Mouse (Mus musculus): ENCODE data around the gene Sfta2. TPM values are rescaled to one million over a fixed set of nuclear protein-coding genes. Genes with fewer than 3 reads are reported as not detected.

Gene Sfta2
- polyA plus RNA-seq, 1 experiment from 2014 or later, result 0.51 TPM

- no peaks in the 10 kb centered on the region for H3K27me3 ChIP-seq (replicated peaks; ENCODE audit: control insufficient read depth, insufficient read depth, low read length)
- no peaks in the 10 kb centered on the region for H3K36me3 ChIP-seq (ENCODE audit: control insufficient read depth, insufficient read depth, low read length)
- no peak overlapping the region for H3K4me3 ChIP-seq (ENCODE audit: low read depth, low read length)
- H3K9me3 ChIP-seq (replicated peaks; ENCODE audit: control insufficient read depth, low read length), result no peaks in the 10 kb centered on the region
- no peaks in the 10 kb centered on the region for H3K4me1 ChIP-seq (ENCODE audit: control insufficient read depth, insufficient read depth, low read length)
- DNase-seq (ENCODE audit: low spot score) (no peak), ATAC-seq (no peak)
- H3K9ac ChIP-seq (ENCODE audit: low read length), result no peak overlapping the region
- H3K27ac ChIP-seq (ENCODE audit: low read depth, low read length), result no peak overlapping the region
- H3K4me2 ChIP-seq (ENCODE audit: low read length), result no peak overlapping the region
- 69% methylated on average over 2 of the region's 2 CpGs for WGBS
Observed at GRCm38 (mm10) chr17:35649429-35649828, 48.1 kb downstream of the Sfta2 start.

- Histone ChIP-seq H3K9me3 (replicated peaks; ENCODE audit: control insufficient read depth, low read length) (no peaks in the 10 kb centered on the region), H3K36me3 (ENCODE audit: control insufficient read depth, insufficient read depth, low read length) (peaks cover 33% of the 10 kb centered on the region), H3K4me2 (ENCODE audit: low read length) (no peak overlapping the region), H3K4me1 (ENCODE audit: control insufficient read depth, insufficient read depth, low read length) (no peaks in the 10 kb centered on the region), H3K9ac (ENCODE audit: low read length) (no peak overlapping the region), H3K27ac (ENCODE audit: low read depth, low read length) (no peak overlapping the region), H3K4me3 (ENCODE audit: low read depth, low read length) (no peak overlapping the region), H3K27me3 (replicated peaks; ENCODE audit: control insufficient read depth, insufficient read depth, low read length) (no peaks in the 10 kb centered on the region)
- no peak for ATAC-seq
- no peak for DNase-seq (ENCODE audit: low spot score)
- WGBS, result 82% methylated on average over 2 of the region's 2 CpGs
Observed at GRCm38 (mm10) chr17:35653086-35653485, 51.7 kb downstream of the Sfta2 start.

DNA sequence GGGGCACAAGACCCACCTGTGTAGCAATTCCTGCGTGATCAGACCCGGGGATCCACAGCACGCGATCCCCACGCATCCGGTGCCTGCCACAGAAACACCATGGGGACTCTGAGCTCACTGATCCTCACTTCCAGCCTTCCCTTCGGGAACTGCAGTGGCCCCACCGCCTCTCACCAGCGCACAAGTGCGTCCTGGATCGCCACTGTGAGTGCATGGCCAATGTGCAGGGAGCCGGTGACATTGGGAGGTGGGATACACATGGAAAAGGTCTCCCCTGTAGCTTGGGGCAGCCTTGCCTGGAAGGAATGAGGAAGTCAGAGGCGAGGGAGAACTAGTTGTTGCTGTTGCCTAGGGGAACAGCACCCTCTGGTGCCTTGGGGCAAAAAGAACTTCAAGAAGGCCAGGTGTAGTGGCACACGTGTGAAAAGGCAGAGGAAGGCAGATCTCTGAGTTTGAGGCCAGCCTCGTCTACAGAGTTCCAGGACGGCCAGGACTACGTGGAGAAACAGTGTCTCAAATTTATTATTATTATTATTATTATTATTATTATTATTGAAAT lies 64.7 kb downstream of the Sfta2 start:
- Histone ChIP-seq H3K4me2 (ENCODE audit: low read length) (0 out of 2 replicates have a peak overlapping the region, but pooled peaks have one; percentile 90), H3K27me3 (replicated peaks; ENCODE audit: control insufficient read depth, insufficient read depth, low read length) (no peaks in the 10 kb centered on the region), H3K9ac (ENCODE audit: low read length) (no peak overlapping the region), H3K27ac (ENCODE audit: low read depth, low read length) (no peak overlapping the region), H3K9me3 (replicated peaks; ENCODE audit: control insufficient read depth, low read length) (no peaks in the 10 kb centered on the region), H3K4me3 (ENCODE audit: low read depth, low read length) (no peak overlapping the region), H3K36me3 (ENCODE audit: control insufficient read depth, insufficient read depth, low read length) (peaks cover 27% of the 10 kb centered on the region), H3K4me1 (ENCODE audit: control insufficient read depth, insufficient read depth, low read length) (peaks cover 8% of the 10 kb centered on the region)
- DNase-seq (ENCODE audit: low spot score) (no peak), ATAC-seq (no peak)
- WGBS, result 80% methylated on average over 17 of the region's 17 CpGs

DNA sequence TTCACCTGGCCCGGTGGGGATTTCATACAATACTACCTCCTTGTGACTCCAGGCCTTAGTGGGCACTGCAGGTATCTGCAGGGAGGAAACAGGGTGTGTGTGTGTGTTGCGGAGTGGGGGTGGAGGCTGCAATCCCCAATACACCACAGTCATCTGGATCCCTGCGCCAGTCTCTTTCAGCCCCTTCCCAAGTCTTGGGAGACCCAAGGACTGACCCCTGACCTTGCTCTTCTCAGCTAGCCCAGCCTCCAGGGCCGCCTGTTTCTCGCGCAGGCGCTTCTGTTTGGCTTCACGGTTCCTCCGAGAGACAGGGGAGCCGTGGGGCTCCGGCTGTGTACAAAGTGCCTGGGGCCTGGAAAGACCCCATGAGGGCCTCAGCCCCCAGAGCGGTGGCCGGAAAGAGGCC lies 65.5 kb downstream of the Sfta2 start:
- WGBS, result 4% methylated on average over 13 of the region's 13 CpGs
- H3K9me3 ChIP-seq (replicated peaks; ENCODE audit: control insufficient read depth, low read length), result no peaks in the 10 kb centered on the region
- DNase-seq (ENCODE audit: low spot score) (peak; percentile 41), ATAC-seq (peak; percentile 63)
- no peaks in the 10 kb centered on the region for H3K27me3 ChIP-seq (replicated peaks; ENCODE audit: control insufficient read depth, insufficient read depth, low read length)
- peak overlapping the region; percentile 69 for H3K4me3 ChIP-seq (ENCODE audit: low read depth, low read length)
- H3K36me3 ChIP-seq (ENCODE audit: control insufficient read depth, insufficient read depth, low read length), result peaks cover 19% of the 10 kb centered on the region
- peak overlapping the region; percentile 85 for H3K9ac ChIP-seq (ENCODE audit: low read length)
- peaks cover 8% of the 10 kb centered on the region for H3K4me1 ChIP-seq (ENCODE audit: control insufficient read depth, insufficient read depth, low read length)
- peak overlapping the region; percentile 71 for H3K27ac ChIP-seq (ENCODE audit: low read depth, low read length)
- H3K4me2 ChIP-seq (ENCODE audit: low read length), result peak overlapping the region; percentile 90

DNA sequence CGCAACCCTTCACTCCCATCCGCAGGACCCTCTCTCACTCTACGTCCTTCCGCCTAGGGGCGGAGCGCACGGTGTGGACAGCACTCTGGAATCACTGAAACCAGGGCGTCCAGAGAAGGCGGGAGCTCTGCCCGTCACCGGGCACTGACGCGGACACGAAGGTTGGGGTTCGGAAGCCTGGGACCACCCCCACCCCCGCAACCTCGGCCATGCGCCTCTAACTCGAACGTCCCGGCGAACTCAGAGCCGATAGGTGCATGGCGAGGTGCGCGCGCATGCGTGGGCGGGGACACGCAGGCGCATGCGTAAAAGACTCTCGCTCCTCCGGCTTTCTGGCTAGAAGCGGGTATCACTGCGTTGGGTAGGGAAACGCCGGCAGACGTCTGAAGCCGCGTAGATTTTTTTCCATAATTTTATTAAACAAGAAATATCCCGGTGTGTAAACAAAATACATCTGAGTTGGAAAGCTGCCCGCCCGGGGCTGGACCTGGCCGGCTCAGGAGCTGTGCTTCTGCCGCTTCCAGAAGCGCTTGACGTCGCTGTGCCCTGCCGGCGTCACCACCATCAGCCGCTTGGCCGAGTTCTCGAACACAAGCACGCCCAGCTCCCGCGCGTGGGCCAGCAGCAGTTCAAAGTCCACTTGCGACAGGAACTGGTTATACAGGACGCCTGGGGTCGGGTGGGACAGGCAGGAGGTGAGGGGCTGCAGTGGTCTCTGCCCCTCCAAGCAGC lies 66.2 kb downstream of the Sfta2 start, which contains the start of gene Vars2:
Gene Vars2 (minus strand): TSS at position 259 of the 732 bp plus-strand sequence.
- Histone ChIP-seq H3K4me1 (ENCODE audit: control insufficient read depth, insufficient read depth, low read length) (peaks cover 8% of the 10 kb centered on the region), H3K9ac (ENCODE audit: low read length) (peak within 1 kb of the TSS; percentile 85), H3K36me3 (ENCODE audit: control insufficient read depth, insufficient read depth, low read length) (peaks cover 19% of the 10 kb centered on the region), H3K27ac (ENCODE audit: low read depth, low read length) (peak within 1 kb of the TSS; percentile 71), H3K9me3 (replicated peaks; ENCODE audit: control insufficient read depth, low read length) (no peaks in the 10 kb centered on the region), H3K4me2 (ENCODE audit: low read length) (peak within 1 kb of the TSS; percentile 90), H3K4me3 (ENCODE audit: low read depth, low read length) (peak within 1 kb of the TSS; percentile 69), H3K27me3 (replicated peaks; ENCODE audit: control insufficient read depth, insufficient read depth, low read length) (no peaks in the 10 kb centered on the region)
- ATAC-seq, result peak; percentile 92
- peak; percentile 97 for DNase-seq (ENCODE audit: low spot score)
- under 1% methylated on average over 61 of the region's 61 CpGs for WGBS

DNA sequence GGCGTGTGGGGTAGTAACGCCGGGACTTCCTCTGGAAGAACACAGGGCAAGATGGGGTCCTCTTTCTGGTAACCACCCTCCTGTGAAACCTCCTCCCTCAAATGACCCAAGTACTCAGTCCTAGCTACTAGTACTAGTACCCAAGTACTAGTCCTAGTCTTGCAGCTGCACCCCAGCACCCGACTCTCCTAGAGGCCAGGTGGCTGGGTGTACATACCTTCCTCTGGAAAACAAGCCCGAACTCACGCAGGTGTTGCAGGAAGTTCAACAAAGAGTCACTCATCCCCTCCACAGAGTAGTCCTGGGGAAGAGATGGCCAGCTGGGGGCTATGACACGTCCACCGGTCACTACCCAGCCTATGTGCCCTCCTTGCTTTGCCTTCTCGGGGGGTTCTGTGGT lies 68.4 kb downstream of the Sfta2 start:
- WGBS, result 93% methylated on average over 9 of the region's 9 CpGs
- no peak overlapping the region for H3K4me3 ChIP-seq (ENCODE audit: low read depth, low read length)
- H3K27ac ChIP-seq (ENCODE audit: low read depth, low read length), result no peak overlapping the region
- H3K4me2 ChIP-seq (ENCODE audit: low read length), result no peak overlapping the region
- no peak for DNase-seq (ENCODE audit: low spot score)
- no peak overlapping the region for H3K9ac ChIP-seq (ENCODE audit: low read length)
- H3K36me3 ChIP-seq (ENCODE audit: control insufficient read depth, insufficient read depth, low read length), result 0 out of 2 replicates have a peak, but pooled peaks cover 4% of the 10 kb centered on the region
- H3K4me1 ChIP-seq (ENCODE audit: control insufficient read depth, insufficient read depth, low read length), result peaks cover 8% of the 10 kb centered on the region
- no peaks in the 10 kb centered on the region for H3K27me3 ChIP-seq (replicated peaks; ENCODE audit: control insufficient read depth, insufficient read depth, low read length)
- H3K9me3 ChIP-seq (replicated peaks; ENCODE audit: control insufficient read depth, low read length), result no peaks in the 10 kb centered on the region
- ATAC-seq, result no peak

GRCm38 (mm10) chr17:35671846-35672245 lies 70.5 kb downstream of the Sfta2 start:
- Histone ChIP-seq H3K27me3 (replicated peaks; ENCODE audit: control insufficient read depth, insufficient read depth, low read length) (no peaks in the 10 kb centered on the region), H3K9me3 (replicated peaks; ENCODE audit: control insufficient read depth, low read length) (no peaks in the 10 kb centered on the region), H3K9ac (ENCODE audit: low read length) (no peak overlapping the region), H3K4me2 (ENCODE audit: low read length) (no peak overlapping the region), H3K36me3 (ENCODE audit: control insufficient read depth, insufficient read depth, low read length) (no peaks in the 10 kb centered on the region), H3K4me3 (ENCODE audit: low read depth, low read length) (no peak overlapping the region), H3K27ac (ENCODE audit: low read depth, low read length) (no peak overlapping the region), H3K4me1 (ENCODE audit: control insufficient read depth, insufficient read depth, low read length) (peaks cover 4% of the 10 kb centered on the region)
- DNase-seq (ENCODE audit: low spot score) (no peak), ATAC-seq (no peak)
- 90% methylated on average over 6 of the region's 6 CpGs for WGBS

DNA sequence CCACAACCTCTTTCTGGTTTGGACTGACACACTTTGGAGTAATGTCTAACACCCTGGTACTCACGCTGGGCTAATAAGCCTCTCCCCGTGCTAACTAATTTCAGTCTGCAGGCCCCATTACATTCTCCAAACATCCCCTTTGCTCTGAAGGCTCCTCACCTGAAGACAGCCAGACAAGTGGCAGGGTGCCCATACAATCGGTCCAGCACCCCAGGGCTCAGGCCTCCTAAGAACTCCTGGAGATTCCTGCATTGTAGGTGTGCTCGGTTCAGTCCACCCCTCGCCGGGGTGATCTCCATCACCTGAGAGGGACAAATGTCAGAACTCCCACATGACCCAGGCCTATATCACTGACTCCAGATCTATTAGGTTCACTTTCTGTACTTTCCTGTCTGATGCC lies 71.2 kb downstream of the Sfta2 start:
- peak overlapping the region; percentile 55; the same call in 1 of the 2 replicates for H3K4me2 ChIP-seq (ENCODE audit: low read length)
- H3K4me1 ChIP-seq (ENCODE audit: control insufficient read depth, insufficient read depth, low read length), result 0 out of 2 replicates have a peak, but pooled peaks cover 2% of the 10 kb centered on the region
- H3K9me3 ChIP-seq (replicated peaks; ENCODE audit: control insufficient read depth, low read length), result no peaks in the 10 kb centered on the region
- H3K9ac ChIP-seq (ENCODE audit: low read length), result no peak overlapping the region
- no peak overlapping the region for H3K27ac ChIP-seq (ENCODE audit: low read depth, low read length)
- H3K4me3 ChIP-seq (ENCODE audit: low read depth, low read length), result no peak overlapping the region
- no peaks in the 10 kb centered on the region for H3K27me3 ChIP-seq (replicated peaks; ENCODE audit: control insufficient read depth, insufficient read depth, low read length)
- no peak for ATAC-seq
- no peak for DNase-seq (ENCODE audit: low spot score)
- WGBS, result 87% methylated on average over 6 of the region's 6 CpGs
- no peaks in the 10 kb centered on the region for H3K36me3 ChIP-seq (ENCODE audit: control insufficient read depth, insufficient read depth, low read length)

GRCm38 (mm10) chr17:35673416-35674035 lies 72.2 kb downstream of the Sfta2 start, which contains the start of gene Gtf2h4:
TSS of gene Gtf2h4 (minus strand) at chr17:35673739.
- Histone ChIP-seq H3K4me2 (ENCODE audit: low read length) (peak within 1 kb of the TSS; percentile 55), H3K9ac (ENCODE audit: low read length) (peak within 1 kb of the TSS; percentile 74), H3K27ac (ENCODE audit: low read depth, low read length) (no peak within 1 kb of the TSS), H3K4me3 (ENCODE audit: low read depth, low read length) (peak within 1 kb of the TSS; percentile 49), H3K27me3 (replicated peaks; ENCODE audit: control insufficient read depth, insufficient read depth, low read length) (no peaks in the 10 kb centered on the region), H3K4me1 (ENCODE audit: control insufficient read depth, insufficient read depth, low read length) (no peaks in the 10 kb centered on the region), H3K9me3 (replicated peaks; ENCODE audit: control insufficient read depth, low read length) (no peaks in the 10 kb centered on the region), H3K36me3 (ENCODE audit: control insufficient read depth, insufficient read depth, low read length) (no peaks in the 10 kb centered on the region)
- DNase-seq (ENCODE audit: low spot score) (peak; percentile 99), ATAC-seq (peak; percentile 99)
- WGBS, result 2% methylated on average over 23 of the region's 23 CpGs

All from forebrain, embryonic 14.5 days (tissue).